Mouse (Mus musculus): ENCODE measurements around the gene Gpha2. TPM values are rescaled to one million over a fixed set of nuclear protein-coding genes. Genes with fewer than 3 reads are reported as not detected.

Gene Gpha2
- not detected for polyA plus RNA-seq (2014; fragmentation: Illumina TruSeq; extraction: RNeasy Lipid Tissue Mini Kit (QIAGEN cat#74804); ENCODE audit: low replicate concordance)

DNA sequence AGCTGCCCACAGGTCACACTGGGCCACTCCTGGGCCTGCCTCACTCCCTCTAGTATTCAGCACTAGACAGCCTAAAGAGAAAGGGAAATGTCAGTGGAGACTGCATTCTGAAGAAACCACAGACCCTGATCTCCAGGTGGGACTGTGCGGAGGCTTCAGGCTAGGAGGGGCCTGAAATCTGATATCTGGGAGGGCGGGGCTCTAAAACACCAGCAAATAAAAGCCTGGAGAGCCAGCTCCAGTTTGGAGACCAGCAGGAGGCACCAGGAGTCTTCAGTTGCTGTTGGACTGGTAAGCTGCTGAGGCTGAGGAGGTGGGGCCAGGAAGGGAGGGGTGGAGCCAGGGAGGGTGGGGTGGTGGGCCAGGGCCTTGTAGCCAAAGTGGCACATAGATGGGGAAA lies at the start of gene Gpha2:
Gpha2 (plus strand) TSS at position 246 of the 400 bp plus-strand sequence.

DNA sequence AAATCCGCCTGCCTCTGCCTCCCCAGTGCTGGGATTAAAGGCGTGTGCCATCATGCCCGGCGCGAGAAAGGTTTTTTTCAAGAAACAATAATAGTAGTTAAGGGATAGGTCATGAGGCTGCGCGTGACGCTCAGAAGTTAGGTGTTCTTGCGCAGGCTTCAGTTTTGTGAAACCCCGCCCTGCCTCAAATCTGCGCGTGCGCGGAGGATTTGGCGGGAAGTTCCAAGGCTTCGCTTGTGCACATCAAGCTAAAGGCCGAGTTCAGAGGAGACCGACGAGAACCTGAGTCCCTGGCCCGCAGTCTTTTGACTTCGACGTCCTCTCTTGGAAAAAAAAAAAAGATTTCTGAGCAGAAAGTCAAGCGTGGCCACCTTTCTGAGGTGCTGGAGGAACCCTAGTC lies 42.0 kb upstream of the Gpha2 start, which contains the start of gene Majin:
Majin (plus strand) TSS at position 258 of the 400 bp plus-strand sequence.

DNA sequence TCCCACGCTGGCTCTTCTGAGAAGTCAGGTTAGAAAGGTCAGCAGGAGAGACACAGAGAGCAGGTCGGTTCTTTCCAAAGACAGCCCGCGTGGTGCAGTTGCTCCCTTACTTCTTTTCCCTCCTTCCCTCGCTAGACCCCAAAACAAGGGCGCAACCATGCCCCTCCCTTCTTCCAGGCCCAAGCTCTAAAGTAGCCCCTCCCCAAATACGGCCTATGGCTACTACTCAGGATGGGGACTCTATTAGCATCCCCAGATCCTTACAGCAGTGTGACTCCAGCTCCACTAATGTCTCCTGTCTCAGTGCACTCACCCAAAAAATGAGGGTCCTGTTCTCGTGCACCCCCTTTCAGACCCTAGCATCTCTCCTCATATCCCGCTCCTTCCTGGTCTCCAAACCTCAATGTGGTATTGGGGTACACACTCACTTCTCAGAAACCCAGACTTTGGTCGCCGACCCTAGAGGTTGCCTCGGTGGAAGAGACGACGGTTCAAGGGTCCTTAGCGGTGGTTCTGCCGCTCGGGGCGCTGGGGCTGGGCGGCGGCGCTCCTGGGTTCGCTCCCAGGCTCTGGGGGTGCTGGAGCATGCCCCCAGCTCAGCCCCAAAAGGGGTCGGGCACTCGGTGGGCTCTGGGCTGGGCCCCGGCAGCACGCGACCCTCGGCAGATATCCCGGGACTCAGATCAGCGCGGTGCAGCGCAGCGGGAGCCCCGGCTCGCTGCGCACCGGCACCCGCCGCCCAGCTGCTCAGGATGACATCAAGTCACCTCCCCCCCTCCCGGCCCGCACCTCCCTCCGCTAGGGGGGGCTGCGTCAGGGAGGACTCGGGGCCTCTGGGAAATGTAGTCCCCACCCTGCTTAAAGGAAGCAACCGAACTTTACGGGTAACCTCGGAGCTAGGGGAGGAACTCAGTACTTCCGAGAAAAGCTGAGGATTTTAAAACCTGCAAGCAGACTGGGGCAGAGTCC lies 9.2 kb downstream of the Gpha2 start, which contains the start of gene Ppp2r5b:
Ppp2r5b (minus strand) TSS at position 789 of the 969 bp plus-strand sequence.

GRCm38 (mm10) chr19:6241274-6242107 lies 15.3 kb downstream of the Gpha2 start, which contains the start of gene Atg2a:
Atg2a (plus strand) TSS chr19:6241668.

GRCm38 (mm10) chr19:6276426-6277421 lies 50.5 kb downstream of the Gpha2 start, which contains the start of gene Ehd1:
Ehd1 (plus strand) TSS chr19:6276725.

Other genes starting within 250 kb of the Gpha2 start
- gene Slc22a20, start 240.2 kb upstream of the Gpha2 start, polyA plus RNA-seq (2014; fragmentation: Illumina TruSeq; extraction: RNeasy Lipid Tissue Mini Kit (QIAGEN cat#74804); ENCODE audit: low replicate concordance) = not detected
- gene Capn1, start 210.5 kb upstream of the Gpha2 start, polyA plus RNA-seq (2014; fragmentation: Illumina TruSeq; extraction: RNeasy Lipid Tissue Mini Kit (QIAGEN cat#74804); ENCODE audit: low replicate concordance) = 1.9 TPM
- gene Syvn1, start 179.8 kb upstream of the Gpha2 start, polyA plus RNA-seq (2014; fragmentation: Illumina TruSeq; extraction: RNeasy Lipid Tissue Mini Kit (QIAGEN cat#74804); ENCODE audit: low replicate concordance) = 0.97 TPM
- gene Mrpl49, start 168.6 kb upstream of the Gpha2 start, polyA plus RNA-seq (2014; fragmentation: Illumina TruSeq; extraction: RNeasy Lipid Tissue Mini Kit (QIAGEN cat#74804); ENCODE audit: low replicate concordance) = 21.3 TPM
- gene Fau, start 168.5 kb upstream of the Gpha2 start, polyA plus RNA-seq (2014; fragmentation: Illumina TruSeq; extraction: RNeasy Lipid Tissue Mini Kit (QIAGEN cat#74804); ENCODE audit: low replicate concordance) = 4.9 TPM
- gene Znhit2, start 165.2 kb upstream of the Gpha2 start, polyA plus RNA-seq (2014; fragmentation: Illumina TruSeq; extraction: RNeasy Lipid Tissue Mini Kit (QIAGEN cat#74804); ENCODE audit: low replicate concordance) = not detected
- 0.97 TPM for gene Tm7sf2, start 158.0 kb upstream of the Gpha2 start, polyA plus RNA-seq (2014; fragmentation: Illumina TruSeq; extraction: RNeasy Lipid Tissue Mini Kit (QIAGEN cat#74804); ENCODE audit: low replicate concordance)
- gene Vps51, start 149.1 kb upstream of the Gpha2 start, polyA plus RNA-seq (2014; fragmentation: Illumina TruSeq; extraction: RNeasy Lipid Tissue Mini Kit (QIAGEN cat#74804); ENCODE audit: low replicate concordance) = 9.3 TPM
- not detected for gene Tmem262, start 146.3 kb upstream of the Gpha2 start, polyA plus RNA-seq (2014; fragmentation: Illumina TruSeq; extraction: RNeasy Lipid Tissue Mini Kit (QIAGEN cat#74804); ENCODE audit: low replicate concordance)
- not detected for gene Gm28374, start 144.1 kb upstream of the Gpha2 start, polyA plus RNA-seq (2014; fragmentation: Illumina TruSeq; extraction: RNeasy Lipid Tissue Mini Kit (QIAGEN cat#74804); ENCODE audit: low replicate concordance)
- not detected for gene Zfpl1, start 141.4 kb upstream of the Gpha2 start, polyA plus RNA-seq (2014; fragmentation: Illumina TruSeq; extraction: RNeasy Lipid Tissue Mini Kit (QIAGEN cat#74804); ENCODE audit: low replicate concordance)
- 2.1 TPM for gene Cdca5, start 141.4 kb upstream of the Gpha2 start, polyA plus RNA-seq (2014; fragmentation: Illumina TruSeq; extraction: RNeasy Lipid Tissue Mini Kit (QIAGEN cat#74804); ENCODE audit: low replicate concordance)
- not detected for gene AC131692.1, start 132.0 kb upstream of the Gpha2 start, polyA plus RNA-seq (2014; fragmentation: Illumina TruSeq; extraction: RNeasy Lipid Tissue Mini Kit (QIAGEN cat#74804); ENCODE audit: low replicate concordance)
- gene Naaladl1, start 120.6 kb upstream of the Gpha2 start, polyA plus RNA-seq (2014; fragmentation: Illumina TruSeq; extraction: RNeasy Lipid Tissue Mini Kit (QIAGEN cat#74804); ENCODE audit: low replicate concordance) = 3.8 TPM
- gene Sac3d1, start 107.7 kb upstream of the Gpha2 start, polyA plus RNA-seq (2014; fragmentation: Illumina TruSeq; extraction: RNeasy Lipid Tissue Mini Kit (QIAGEN cat#74804); ENCODE audit: low replicate concordance) = not detected
- 4.0 TPM for gene Snx15, start 98.1 kb upstream of the Gpha2 start, polyA plus RNA-seq (2014; fragmentation: Illumina TruSeq; extraction: RNeasy Lipid Tissue Mini Kit (QIAGEN cat#74804); ENCODE audit: low replicate concordance)
- gene Batf2, start 85.4 kb upstream of the Gpha2 start, polyA plus RNA-seq (2014; fragmentation: Illumina TruSeq; extraction: RNeasy Lipid Tissue Mini Kit (QIAGEN cat#74804); ENCODE audit: low replicate concordance) = 0.41 TPM
- 1.0 TPM for gene Arl2, start 84.8 kb upstream of the Gpha2 start, polyA plus RNA-seq (2014; fragmentation: Illumina TruSeq; extraction: RNeasy Lipid Tissue Mini Kit (QIAGEN cat#74804); ENCODE audit: low replicate concordance)
- gene Majin, start 42.0 kb upstream of the Gpha2 start, polyA plus RNA-seq (2014; fragmentation: Illumina TruSeq; extraction: RNeasy Lipid Tissue Mini Kit (QIAGEN cat#74804); ENCODE audit: low replicate concordance) = 0.37 TPM
- gene Ppp2r5b, start 9.5 kb downstream of the Gpha2 start, polyA plus RNA-seq (2014; fragmentation: Illumina TruSeq; extraction: RNeasy Lipid Tissue Mini Kit (QIAGEN cat#74804); ENCODE audit: low replicate concordance) = 0.30 TPM
- gene Atg2a, start 15.3 kb downstream of the Gpha2 start, polyA plus RNA-seq (2014; fragmentation: Illumina TruSeq; extraction: RNeasy Lipid Tissue Mini Kit (QIAGEN cat#74804); ENCODE audit: low replicate concordance) = 0.07 TPM
- gene Ehd1, start 50.3 kb downstream of the Gpha2 start, polyA plus RNA-seq (2014; fragmentation: Illumina TruSeq; extraction: RNeasy Lipid Tissue Mini Kit (QIAGEN cat#74804); ENCODE audit: low replicate concordance) = 22.8 TPM
- gene Cdc42bpg, start 80.1 kb downstream of the Gpha2 start, polyA plus RNA-seq (2014; fragmentation: Illumina TruSeq; extraction: RNeasy Lipid Tissue Mini Kit (QIAGEN cat#74804); ENCODE audit: low replicate concordance) = 4.0 TPM
- gene Men1, start 108.6 kb downstream of the Gpha2 start, polyA plus RNA-seq (2014; fragmentation: Illumina TruSeq; extraction: RNeasy Lipid Tissue Mini Kit (QIAGEN cat#74804); ENCODE audit: low replicate concordance) = 3.2 TPM
- 3.2 TPM for gene Map4k2, start 114.8 kb downstream of the Gpha2 start, polyA plus RNA-seq (2014; fragmentation: Illumina TruSeq; extraction: RNeasy Lipid Tissue Mini Kit (QIAGEN cat#74804); ENCODE audit: low replicate concordance)
- 86.9 TPM for gene Sf1, start 137.3 kb downstream of the Gpha2 start, polyA plus RNA-seq (2014; fragmentation: Illumina TruSeq; extraction: RNeasy Lipid Tissue Mini Kit (QIAGEN cat#74804); ENCODE audit: low replicate concordance)
- 1.0 TPM for gene Pygm, start 158.0 kb downstream of the Gpha2 start, polyA plus RNA-seq (2014; fragmentation: Illumina TruSeq; extraction: RNeasy Lipid Tissue Mini Kit (QIAGEN cat#74804); ENCODE audit: low replicate concordance)
- gene Rasgrp2, start 173.0 kb downstream of the Gpha2 start, polyA plus RNA-seq (2014; fragmentation: Illumina TruSeq; extraction: RNeasy Lipid Tissue Mini Kit (QIAGEN cat#74804); ENCODE audit: low replicate concordance) = 1.2 TPM
- gene Nrxn2, start 192.4 kb downstream of the Gpha2 start, polyA plus RNA-seq (2014; fragmentation: Illumina TruSeq; extraction: RNeasy Lipid Tissue Mini Kit (QIAGEN cat#74804); ENCODE audit: low replicate concordance) = not detected